Mouse (Mus musculus): Measurements from ENCODE around the gene Stk11ip. TPM values are rescaled to one million over a fixed set of nuclear protein-coding genes. Genes with fewer than 3 reads are reported as not detected.
A peak's percentile ranks its signal among the peaks of the same experiment; 100 is the strongest.

Stk11ip gene
- polyA plus RNA-seq, 1 experiment from 2014 or later = 9.7 TPM

DNA sequence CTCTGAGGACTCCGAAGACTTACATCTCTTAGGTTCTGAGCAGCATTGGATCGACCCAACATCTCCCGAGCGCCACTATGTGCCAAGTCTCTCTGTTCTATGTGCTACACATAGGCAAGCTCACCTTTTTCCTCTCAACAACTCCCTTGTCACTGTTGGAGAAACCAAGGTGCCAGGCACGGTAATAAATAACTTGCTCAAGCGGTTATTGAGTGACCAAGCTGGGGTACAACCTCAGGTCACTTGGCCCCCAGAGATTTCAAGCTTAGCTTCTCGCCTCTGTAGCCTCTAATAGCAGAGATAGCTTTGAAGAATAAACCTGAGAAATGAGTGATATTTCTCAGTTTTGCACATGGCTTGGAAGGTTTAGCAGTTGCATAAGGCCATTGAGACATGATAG, 20.2 kb downstream of the Stk11ip start:
- H3K36me3 ChIP-seq (ENCODE audit: control insufficient read depth, insufficient read depth) = peaks cover 2% of the 10 kb centered on the region; the same call in 1 of the 2 replicates

GRCm38 (mm10) chr1:75544351-75544750, 23.0 kb downstream of the Stk11ip start:
- no peak overlapping the region for H3K4me3 ChIP-seq (ENCODE audit: low read depth, low read length)
- H3K9me3 ChIP-seq (ENCODE audit: control insufficient read depth) = no peaks in the 10 kb centered on the region
- no peak overlapping the region for H3K4me2 ChIP-seq (replicated peaks; ENCODE audit: low read depth)
- H3K9ac ChIP-seq (ENCODE audit: low read depth, low read length) = no peak overlapping the region
- H3K27me3 ChIP-seq (replicated peaks; ENCODE audit: control insufficient read depth, insufficient read depth, low read length) = no peaks in the 10 kb centered on the region
- TF ChIP-seq CTCF (IDR thresholded peaks at IDR 0.05; ENCODE audit: low read depth) = no peak
- peaks cover 2% of the 10 kb centered on the region; the same call in 1 of the 2 replicates for H3K4me1 ChIP-seq (replicated peaks; ENCODE audit: control insufficient read depth, insufficient read depth, low read length)
- H3K27ac ChIP-seq (ENCODE audit: low read depth, low read length) = no peak overlapping the region
- 85% methylated on average over 6 of the region's 6 CpGs for WGBS
- H3K36me3 ChIP-seq (ENCODE audit: control insufficient read depth, insufficient read depth) = no peaks in the 10 kb centered on the region
- ATAC-seq = no peak

More for the DNA sequence above, 20.2 kb downstream of the Stk11ip start:
- Histone ChIP-seq H3K27me3 (replicated peaks; ENCODE audit: control insufficient read depth, insufficient read depth, low read length) (no peaks in the 10 kb centered on the region), H3K4me2 (replicated peaks; ENCODE audit: low read depth) (no peak overlapping the region), H3K9ac (ENCODE audit: low read depth, low read length) (no peak overlapping the region), H3K4me3 (ENCODE audit: low read depth, low read length) (no peak overlapping the region), H3K4me1 (replicated peaks; ENCODE audit: control insufficient read depth, insufficient read depth, low read length) (peaks cover 2% of the 10 kb centered on the region; the same call in 1 of the 2 replicates), H3K27ac (ENCODE audit: low read depth, low read length) (no peak overlapping the region), H3K9me3 (ENCODE audit: control insufficient read depth) (no peaks in the 10 kb centered on the region)
- 84% methylated on average over 7 of the region's 7 CpGs for WGBS
- no peak for TF ChIP-seq CTCF (IDR thresholded peaks at IDR 0.05; ENCODE audit: low read depth)
- no peak for ATAC-seq

DNA sequence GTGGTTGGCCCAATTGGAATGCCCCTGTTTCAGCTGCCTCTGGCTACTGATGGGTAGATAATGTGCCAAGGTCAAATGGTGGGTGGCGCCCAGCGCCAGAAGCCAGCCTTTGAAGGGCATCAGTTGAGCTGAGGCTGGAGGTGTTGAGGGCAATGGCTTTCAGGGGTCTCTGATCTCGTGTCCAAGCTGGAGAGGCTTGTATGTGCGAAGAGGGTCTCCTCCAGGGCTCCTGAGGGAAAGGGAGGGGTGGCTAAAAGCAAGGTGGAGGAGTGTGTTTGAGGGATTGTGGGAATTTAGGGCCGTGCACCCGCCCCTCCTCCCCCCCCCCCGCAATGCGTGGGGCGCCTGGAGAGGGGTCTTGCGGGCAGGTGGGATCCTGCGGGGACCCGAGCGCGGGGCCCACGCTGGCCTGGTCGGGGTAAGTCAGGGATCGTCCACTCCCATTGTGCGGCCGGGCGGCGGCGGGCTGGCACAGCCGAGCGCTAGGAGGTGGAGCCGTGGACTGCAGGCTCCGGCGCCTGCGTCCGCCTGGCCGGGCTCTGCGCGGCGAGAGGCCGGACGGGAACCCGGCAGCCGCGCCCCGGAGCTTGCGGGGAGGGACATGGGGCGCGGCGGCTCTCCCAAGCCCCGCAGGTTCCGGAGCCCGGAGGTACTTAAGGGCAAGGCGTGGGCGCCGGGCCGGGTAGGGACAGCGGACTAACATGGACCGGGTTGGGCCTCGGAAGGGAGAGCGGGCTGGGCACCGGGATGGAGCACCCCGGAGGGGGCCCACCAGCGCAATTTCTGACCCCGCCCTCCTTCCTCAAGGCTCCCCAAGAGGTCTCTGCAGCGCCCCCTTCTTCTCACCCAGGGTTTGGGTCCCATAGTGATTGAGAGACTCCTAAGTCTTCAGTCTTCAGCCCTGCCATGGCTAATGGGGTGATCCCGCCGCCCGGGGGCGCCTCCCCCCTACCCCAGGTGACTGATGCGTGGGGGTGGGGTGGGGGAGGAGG, 24.9 kb downstream of the Stk11ip start, which contains the start of gene Slc4a3:
Gene Slc4a3, plus strand, starts transcription at position 302 of the 992 bp plus-strand sequence.
- 0 out of 2 replicates have a peak, but pooled peaks cover 5% of the 10 kb centered on the region for H3K36me3 ChIP-seq (ENCODE audit: control insufficient read depth, insufficient read depth)
- no peaks in the 10 kb centered on the region for H3K27me3 ChIP-seq (replicated peaks; ENCODE audit: control insufficient read depth, insufficient read depth, low read length)
- H3K4me3 ChIP-seq (ENCODE audit: low read depth, low read length) = peak within 1 kb of the TSS; percentile 59
- H3K9ac ChIP-seq (ENCODE audit: low read depth, low read length) = peak within 1 kb of the TSS; percentile 60
- H3K27ac ChIP-seq (ENCODE audit: low read depth, low read length) = no peak within 1 kb of the TSS; the same call in 1 of the 2 replicates
- 1% methylated on average over 43 of the region's 64 CpGs for WGBS
- peak; percentile 42; the same call in 1 of the 2 replicates for TF ChIP-seq CTCF (IDR thresholded peaks at IDR 0.05; ENCODE audit: low read depth)
- peak; percentile 67 for ATAC-seq
- 0 out of 2 replicates have a peak, but pooled peaks cover 2% of the 10 kb centered on the region for H3K4me1 ChIP-seq (replicated peaks; ENCODE audit: control insufficient read depth, insufficient read depth, low read length)
- peak within 1 kb of the TSS; percentile 93 for H3K4me2 ChIP-seq (replicated peaks; ENCODE audit: low read depth)
- no peaks in the 10 kb centered on the region for H3K9me3 ChIP-seq (ENCODE audit: control insufficient read depth)

GRCm38 (mm10) chr1:75547351-75547750, 26.0 kb downstream of the Stk11ip start:
- Histone ChIP-seq H3K9ac (ENCODE audit: low read depth, low read length) (no peak overlapping the region), H3K4me3 (ENCODE audit: low read depth, low read length) (no peak overlapping the region), H3K9me3 (ENCODE audit: control insufficient read depth) (no peaks in the 10 kb centered on the region), H3K27ac (ENCODE audit: low read depth, low read length) (no peak overlapping the region), H3K27me3 (replicated peaks; ENCODE audit: control insufficient read depth, insufficient read depth, low read length) (no peaks in the 10 kb centered on the region), H3K36me3 (ENCODE audit: control insufficient read depth, insufficient read depth) (peaks cover 5% of the 10 kb centered on the region; the same call in 1 of the 2 replicates), H3K4me2 (replicated peaks; ENCODE audit: low read depth) (peak overlapping the region; percentile 93; the same call in 1 of the 2 replicates), H3K4me1 (replicated peaks; ENCODE audit: control insufficient read depth, insufficient read depth, low read length) (0 out of 2 replicates have a peak, but pooled peaks cover 2% of the 10 kb centered on the region)
- no peak for ATAC-seq
- WGBS = 96% methylated on average over 13 of the region's 13 CpGs
- no peak for TF ChIP-seq CTCF (IDR thresholded peaks at IDR 0.05; ENCODE audit: low read depth)

DNA sequence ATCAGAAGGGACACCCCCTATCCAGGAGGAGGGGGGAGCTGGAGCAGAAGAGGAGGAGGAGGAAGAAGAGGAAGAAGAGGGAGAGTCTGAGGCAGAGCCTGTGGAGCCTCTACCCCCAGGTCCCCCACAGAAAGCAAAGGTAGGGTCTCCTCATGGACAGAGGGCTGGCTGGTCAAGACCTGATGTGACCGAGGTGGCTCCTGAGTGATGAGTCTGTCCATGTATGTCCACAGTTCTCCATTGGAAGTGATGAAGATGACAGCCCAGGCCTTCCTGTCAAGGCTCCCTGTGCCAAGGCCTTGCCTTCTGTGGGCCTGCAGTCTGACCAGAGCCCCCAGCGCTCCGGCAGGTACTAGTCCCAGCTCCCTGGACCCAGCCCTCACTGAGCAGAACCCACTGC, 26.8 kb downstream of the Stk11ip start:
- Histone ChIP-seq H3K9me3 (ENCODE audit: control insufficient read depth) (no peaks in the 10 kb centered on the region), H3K4me3 (ENCODE audit: low read depth, low read length) (no peak overlapping the region), H3K4me1 (replicated peaks; ENCODE audit: control insufficient read depth, insufficient read depth, low read length) (0 out of 2 replicates have a peak, but pooled peaks cover 2% of the 10 kb centered on the region), H3K9ac (ENCODE audit: low read depth, low read length) (no peak overlapping the region), H3K36me3 (ENCODE audit: control insufficient read depth, insufficient read depth) (peaks cover 5% of the 10 kb centered on the region; the same call in 1 of the 2 replicates), H3K27me3 (replicated peaks; ENCODE audit: control insufficient read depth, insufficient read depth, low read length) (no peaks in the 10 kb centered on the region), H3K4me2 (replicated peaks; ENCODE audit: low read depth) (no peak overlapping the region), H3K27ac (ENCODE audit: low read depth, low read length) (no peak overlapping the region)
- ATAC-seq = no peak
- WGBS = 92% methylated on average over 3 of the region's 3 CpGs
- no peak for TF ChIP-seq CTCF (IDR thresholded peaks at IDR 0.05; ENCODE audit: low read depth)

DNA sequence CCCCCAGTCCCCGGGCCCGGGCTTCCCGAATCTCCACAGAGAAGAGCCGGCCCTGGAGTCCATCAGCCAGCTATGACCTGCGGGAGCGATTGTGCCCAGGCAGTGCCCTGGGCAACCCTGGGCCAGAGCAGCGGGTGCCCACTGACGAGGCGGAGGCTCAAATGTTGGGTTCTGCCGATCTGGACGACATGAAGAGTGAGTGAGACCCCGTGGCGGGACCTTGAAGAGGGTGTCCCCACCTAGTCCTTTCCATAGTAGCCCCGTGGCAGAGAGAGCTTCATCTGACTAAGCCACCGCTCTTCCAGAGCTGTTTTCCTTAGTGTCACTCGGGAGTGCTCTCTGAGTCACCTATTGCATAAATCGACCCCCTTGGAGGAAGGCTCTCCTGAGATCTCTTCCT, 27.5 kb downstream of the Stk11ip start:
- H3K9me3 ChIP-seq (ENCODE audit: control insufficient read depth) = no peaks in the 10 kb centered on the region
- no peak overlapping the region for H3K4me2 ChIP-seq (replicated peaks; ENCODE audit: low read depth)
- H3K27me3 ChIP-seq (replicated peaks; ENCODE audit: control insufficient read depth, insufficient read depth, low read length) = no peaks in the 10 kb centered on the region
- 85% methylated on average over 17 of the region's 17 CpGs for WGBS
- H3K9ac ChIP-seq (ENCODE audit: low read depth, low read length) = no peak overlapping the region
- ATAC-seq = no peak
- no peak overlapping the region for H3K4me3 ChIP-seq (ENCODE audit: low read depth, low read length)
- peaks cover 5% of the 10 kb centered on the region; the same call in 1 of the 2 replicates for H3K36me3 ChIP-seq (ENCODE audit: control insufficient read depth, insufficient read depth)
- no peak overlapping the region for H3K27ac ChIP-seq (ENCODE audit: low read depth, low read length)
- TF ChIP-seq CTCF (IDR thresholded peaks at IDR 0.05; ENCODE audit: low read depth) = no peak
- H3K4me1 ChIP-seq (replicated peaks; ENCODE audit: control insufficient read depth, insufficient read depth, low read length) = 0 out of 2 replicates have a peak, but pooled peaks cover 2% of the 10 kb centered on the region
